Mouse (Mus musculus) spleen, adult 2 months (tissue): ENCODE data around the gene Gm28539. TPM values are rescaled to one million over a fixed set of nuclear protein-coding genes. Genes with fewer than 3 reads are reported as not detected.

Source experiments
- DNase-seq, 2 experiments: peaks; one replicate each; pipeline versions ENCODE4 v3.0.0 to v3.0.0-alpha.2; 2012 to 2021; ENCODE audit warnings: low spot score in 2 of 2, low read depth in 1 of 2
- H3K27ac ChIP-seq: fragments of 200-500 bp; 2 replicates; pipeline ENCODE4 v1.5.1; 2012; ENCODE audit warnings: low read length, inconsistent platforms; ENCODE audit not compliant: insufficient read depth
- H3K27me3 ChIP-seq: fragments of 200-500 bp; 2 replicates; pipeline ENCODE4 v1.6.1; 2012; ENCODE audit warnings: mild to moderate bottlenecking, moderate library complexity, low read length, inconsistent platforms; ENCODE audit not compliant: control insufficient read depth, insufficient read depth
- H3K36me3 ChIP-seq: fragments of 200-500 bp; 2 replicates; pipeline ENCODE4 v1.6.1; 2012; ENCODE audit warnings: mild to moderate bottlenecking, low read length, inconsistent platforms; ENCODE audit not compliant: control insufficient read depth, insufficient read depth
- H3K4me1 ChIP-seq: fragments of 200-500 bp; 2 replicates; pipeline ENCODE4 v1.6.1; 2011; ENCODE audit warnings: inconsistent platforms; ENCODE audit not compliant: control insufficient read depth, insufficient read depth, insufficient read length
- H3K4me3 ChIP-seq: fragments of 200-500 bp; 2 replicates; pipeline ENCODE4 v1.5.1; 2011; ENCODE audit warnings: mild to moderate bottlenecking, inconsistent platforms; ENCODE audit not compliant: insufficient read depth, insufficient read length; ENCODE audit errors: extremely low read depth
- CTCF ChIP-seq: fragments of 200-500 bp; IDR thresholded peaks from 2 replicates; pipeline ENCODE4 v1.5.1; 2011; ENCODE audit warnings: mild to moderate bottlenecking, inconsistent platforms; ENCODE audit not compliant: insufficient read depth, insufficient read length, insufficient replicate concordance; ENCODE audit errors: extremely low read depth
- POLR2A ChIP-seq: fragments of 200-500 bp; IDR thresholded peaks from 2 replicates; pipeline ENCODE4 v1.6.1; 2011; ENCODE audit warnings: low read depth, low read length, inconsistent platforms
- WGBS: fragments of 180-500 bp; shearing (Covaris S2); methylation state at CpG from one replicate; pipeline ENCODE4 v1.1.7; 2018; 5-methylcytosine and 5-hydroxymethylcytosine counted together
- polyA plus RNA-seq: library from polyadenylated mRNA; depleted of rRNA; stranded (reverse); fragments of >200 nt; gene quantifications from 2 replicates; pipeline ENCODE4 v1.2.3, GENCODE M21; 2012

The Gm28539 gene
- polyA plus RNA-seq, 1 experiment, result 1.9 TPM

DNA sequence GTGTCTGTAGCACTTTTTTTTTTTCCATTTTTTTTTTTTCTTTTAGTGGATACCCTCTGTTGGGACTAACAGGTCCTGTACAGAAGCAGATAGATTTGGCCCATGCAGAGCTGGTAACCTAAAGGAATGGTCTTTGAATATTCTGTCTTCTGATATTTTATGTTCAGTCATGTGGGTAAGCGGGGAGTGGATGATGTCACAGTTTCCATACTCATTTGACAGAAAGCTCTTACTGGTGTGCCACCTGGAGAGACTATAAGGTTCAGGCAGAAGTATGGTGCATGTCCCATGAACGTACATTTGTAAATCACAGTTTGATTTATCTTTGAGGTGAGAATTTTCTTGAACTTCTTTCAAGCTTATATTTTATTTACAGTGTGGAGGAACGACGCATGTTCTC lies 79.7 kb downstream of the Gm28539 start:
- no peak for TF ChIP-seq POLR2A
- TF ChIP-seq CTCF, result no peak
- no peak overlapping the region for H3K4me3 ChIP-seq
- WGBS, result 92% methylated on average over 4 of the region's 4 CpGs
- H3K36me3 ChIP-seq, result peaks cover 32% of the 10 kb centered on the region
- H3K27ac ChIP-seq, result no peak overlapping the region
- no peaks in the 10 kb centered on the region for H3K4me1 ChIP-seq
- DNase-seq, result no peak
- no peaks in the 10 kb centered on the region for H3K27me3 ChIP-seq

DNA sequence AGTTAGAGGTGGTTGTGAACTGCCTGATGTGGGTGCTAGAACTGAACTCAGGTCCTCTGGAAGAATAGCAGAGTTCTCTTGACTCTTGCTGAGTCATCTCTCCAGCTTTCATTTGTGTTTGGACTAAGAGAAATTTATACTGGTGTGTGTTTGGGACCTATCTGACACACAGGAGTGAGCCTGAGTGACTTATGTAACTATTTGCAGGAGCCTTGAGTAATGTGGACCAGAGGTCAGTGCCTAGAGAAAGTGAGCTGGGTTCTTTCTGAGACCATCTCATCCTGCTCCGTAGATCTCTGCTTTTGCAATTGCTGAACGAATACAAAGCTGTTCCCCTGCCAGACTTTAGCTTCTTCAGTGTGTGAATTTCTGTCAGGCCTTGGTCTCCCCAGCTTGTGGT lies 85.4 kb downstream of the Gm28539 start:
- DNase-seq, result no peak
- H3K36me3 ChIP-seq, result peaks cover 46% of the 10 kb centered on the region
- H3K27ac ChIP-seq, result no peak overlapping the region
- no peak overlapping the region for H3K4me3 ChIP-seq
- no peaks in the 10 kb centered on the region for H3K27me3 ChIP-seq
- 98% methylated on average over 2 of the region's 2 CpGs for WGBS
- TF ChIP-seq POLR2A (no peak), CTCF (no peak)
- H3K4me1 ChIP-seq, result no peaks in the 10 kb centered on the region

DNA sequence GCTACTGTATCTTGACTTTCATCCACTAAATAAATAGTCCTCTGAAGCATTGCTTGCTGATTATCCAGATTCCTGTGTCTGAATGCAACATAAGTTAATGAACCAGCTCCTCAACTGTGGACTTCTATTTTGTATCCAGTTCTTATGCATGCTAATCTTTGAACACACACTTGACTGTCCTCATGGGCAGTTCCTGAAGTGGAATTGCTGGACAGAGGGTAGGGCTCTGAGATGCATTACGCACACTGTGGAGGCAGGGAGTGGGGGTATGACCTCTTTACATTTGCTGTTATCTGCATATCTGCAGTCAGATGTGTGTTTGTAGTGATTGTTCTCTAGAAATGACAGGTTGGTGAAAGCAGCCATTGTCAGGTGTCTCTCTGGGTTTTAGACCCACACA lies 91.6 kb downstream of the Gm28539 start:
- 94% methylated on average over 1 of the region's 1 CpGs for WGBS
- no peak for DNase-seq
- no peak for TF ChIP-seq CTCF
- TF ChIP-seq POLR2A, result no peak
- Histone ChIP-seq H3K4me1 (no peaks in the 10 kb centered on the region), H3K4me3 (no peak overlapping the region), H3K36me3 (peaks cover 31% of the 10 kb centered on the region), H3K27me3 (no peaks in the 10 kb centered on the region), H3K27ac (no peak overlapping the region)

DNA sequence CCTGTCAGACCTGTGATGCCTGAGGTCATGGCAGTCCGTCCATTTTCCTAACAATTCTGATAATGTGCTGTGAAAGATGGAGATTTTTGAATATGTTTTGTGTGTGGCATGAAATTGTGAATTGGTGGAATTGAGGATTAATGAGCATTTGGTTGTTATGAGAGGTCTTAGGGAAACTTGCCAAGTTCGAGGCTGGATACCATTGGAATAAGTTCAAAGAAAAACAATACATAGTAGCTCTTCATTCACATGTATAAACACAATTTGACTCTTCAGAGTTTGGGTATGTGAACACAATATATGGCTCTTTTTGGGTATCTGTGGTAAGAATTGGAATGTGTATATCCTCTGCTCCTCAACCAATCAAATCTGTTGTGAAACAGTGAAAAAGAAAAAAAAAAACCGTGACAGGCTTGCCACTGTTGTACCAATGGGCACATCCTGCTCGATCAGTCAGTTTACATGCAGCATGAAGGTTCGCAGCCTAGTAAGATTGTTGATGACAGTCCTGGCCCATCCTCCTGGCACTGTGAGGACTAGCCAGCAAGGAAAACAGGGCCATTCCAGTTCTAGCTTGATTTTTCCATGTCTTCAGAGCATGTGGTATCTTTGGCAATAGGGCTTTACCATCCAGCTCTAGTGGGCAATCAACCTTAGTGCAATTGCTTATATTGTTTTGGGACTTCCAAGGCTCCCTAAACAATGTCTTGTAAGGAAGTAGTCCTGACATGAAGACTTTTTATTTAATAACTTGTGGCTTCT lies 102.1 kb downstream of the Gm28539 start:
- no peaks in the 10 kb centered on the region for H3K27me3 ChIP-seq
- no peak overlapping the region for H3K27ac ChIP-seq
- no peak for TF ChIP-seq CTCF
- TF ChIP-seq POLR2A, result no peak
- WGBS, result 93% methylated on average over 5 of the region's 5 CpGs
- no peak for DNase-seq
- H3K36me3 ChIP-seq, result peaks cover 26% of the 10 kb centered on the region
- no peaks in the 10 kb centered on the region for H3K4me1 ChIP-seq
- H3K4me3 ChIP-seq, result no peak overlapping the region

DNA sequence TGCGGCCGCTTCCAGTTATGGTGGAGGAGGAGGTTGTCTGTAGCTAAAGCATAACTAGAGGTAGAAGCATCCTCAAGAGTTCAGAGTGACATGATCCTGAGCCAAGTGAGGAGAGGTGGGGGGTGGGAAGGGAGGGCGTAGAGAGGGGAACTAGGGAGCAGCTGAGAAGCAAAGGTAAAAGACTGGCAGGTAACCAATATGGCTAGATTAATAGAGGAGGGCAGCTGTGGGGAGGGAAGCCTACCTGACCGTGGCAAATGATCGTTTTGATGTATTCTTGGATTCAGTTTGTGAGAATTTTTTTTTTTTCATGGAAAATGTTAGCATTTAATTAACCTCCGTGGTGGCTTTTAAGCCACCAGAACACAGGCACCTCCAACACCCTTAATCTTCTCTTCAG lies 107.5 kb downstream of the Gm28539 start:
- H3K4me1 ChIP-seq, result no peaks in the 10 kb centered on the region
- 93% methylated on average over 6 of the region's 6 CpGs for WGBS
- H3K4me3 ChIP-seq, result no peak overlapping the region
- DNase-seq, result no peak
- TF ChIP-seq CTCF, result no peak
- no peak for TF ChIP-seq POLR2A
- H3K27me3 ChIP-seq, result no peaks in the 10 kb centered on the region
- peaks cover 22% of the 10 kb centered on the region for H3K36me3 ChIP-seq
- no peak overlapping the region for H3K27ac ChIP-seq

DNA sequence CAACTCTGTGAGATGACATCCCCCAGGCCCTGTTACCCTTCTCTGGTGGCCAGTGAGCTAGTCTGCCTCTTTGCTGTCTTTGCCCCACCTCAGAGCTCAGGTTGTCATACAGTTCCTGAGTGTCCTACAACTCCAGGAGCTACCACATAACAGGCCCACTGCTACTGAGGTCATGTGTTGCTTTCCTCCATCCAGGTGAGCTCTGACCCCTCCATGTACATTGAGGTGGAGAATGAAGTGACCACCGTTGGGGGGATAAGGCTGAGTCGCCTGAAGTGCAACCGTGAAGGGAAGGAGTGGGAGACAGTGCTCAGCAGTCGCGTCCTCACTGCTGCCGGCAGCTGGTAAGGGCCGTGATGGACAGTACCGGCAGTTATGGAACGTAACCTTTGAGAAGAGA lies 112.6 kb downstream of the Gm28539 start:
- H3K4me1 ChIP-seq, result no peaks in the 10 kb centered on the region
- 99% methylated on average over 9 of the region's 9 CpGs for WGBS
- DNase-seq, result no peak
- no peak overlapping the region for H3K27ac ChIP-seq
- H3K27me3 ChIP-seq, result no peaks in the 10 kb centered on the region
- no peak for TF ChIP-seq POLR2A
- TF ChIP-seq CTCF, result no peak
- H3K36me3 ChIP-seq, result peaks cover 47% of the 10 kb centered on the region
- H3K4me3 ChIP-seq, result no peak overlapping the region

DNA sequence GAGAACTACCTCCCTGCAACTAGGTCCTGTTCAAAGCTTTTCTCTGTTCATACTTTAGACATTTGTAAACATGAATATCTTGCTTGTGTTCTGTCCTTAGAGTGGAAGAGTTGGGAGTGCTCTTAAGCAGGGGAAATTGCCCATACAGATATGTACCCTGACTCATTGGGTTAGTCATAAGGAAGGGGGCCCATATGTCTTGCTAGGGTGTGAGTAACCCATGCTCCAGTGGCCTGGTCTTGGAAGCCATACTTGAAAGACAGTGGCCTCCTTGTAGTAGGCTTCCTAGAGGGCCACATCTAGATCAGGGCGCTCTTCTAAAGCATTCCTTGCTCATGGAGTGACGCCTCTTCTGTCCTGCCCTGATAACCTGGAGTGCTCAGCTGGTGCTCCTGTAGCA lies 114.0 kb downstream of the Gm28539 start:
- DNase-seq, result no peak
- no peak for TF ChIP-seq CTCF
- no peak for TF ChIP-seq POLR2A
- no peak overlapping the region for H3K27ac ChIP-seq
- 91% methylated on average over 2 of the region's 2 CpGs for WGBS
- no peak overlapping the region for H3K4me3 ChIP-seq
- no peaks in the 10 kb centered on the region for H3K4me1 ChIP-seq
- H3K36me3 ChIP-seq, result peaks cover 56% of the 10 kb centered on the region
- H3K27me3 ChIP-seq, result no peaks in the 10 kb centered on the region
